Mouse (Mus musculus) spleen, adult 2 months (tissue): ENCODE data around the gene Magi1. TPM values are rescaled to one million over a fixed set of nuclear protein-coding genes. Genes with fewer than 3 reads are reported as not detected.

Experiments used
- DNase-seq, 2 experiments: peaks; one replicate each; pipeline versions ENCODE4 v3.0.0 to v3.0.0-alpha.2; 2012 to 2021; ENCODE audit warnings: low spot score in 2 of 2, low read depth in 1 of 2
- H3K27ac ChIP-seq: fragments of 200-500 bp; 2 replicates; pipeline ENCODE4 v1.5.1; 2012; ENCODE audit warnings: low read length, inconsistent platforms; ENCODE audit not compliant: insufficient read depth
- H3K27me3 ChIP-seq: fragments of 200-500 bp; 2 replicates; pipeline ENCODE4 v1.6.1; 2012; ENCODE audit warnings: mild to moderate bottlenecking, moderate library complexity, low read length, inconsistent platforms; ENCODE audit not compliant: control insufficient read depth, insufficient read depth
- H3K36me3 ChIP-seq: fragments of 200-500 bp; 2 replicates; pipeline ENCODE4 v1.6.1; 2012; ENCODE audit warnings: mild to moderate bottlenecking, low read length, inconsistent platforms; ENCODE audit not compliant: control insufficient read depth, insufficient read depth
- H3K4me1 ChIP-seq: fragments of 200-500 bp; 2 replicates; pipeline ENCODE4 v1.6.1; 2011; ENCODE audit warnings: inconsistent platforms; ENCODE audit not compliant: control insufficient read depth, insufficient read depth, insufficient read length
- H3K4me3 ChIP-seq: fragments of 200-500 bp; 2 replicates; pipeline ENCODE4 v1.5.1; 2011; ENCODE audit warnings: mild to moderate bottlenecking, inconsistent platforms; ENCODE audit not compliant: insufficient read depth, insufficient read length; ENCODE audit errors: extremely low read depth
- CTCF ChIP-seq: fragments of 200-500 bp; IDR thresholded peaks from 2 replicates; pipeline ENCODE4 v1.5.1; 2011; ENCODE audit warnings: mild to moderate bottlenecking, inconsistent platforms; ENCODE audit not compliant: insufficient read depth, insufficient read length, insufficient replicate concordance; ENCODE audit errors: extremely low read depth
- POLR2A ChIP-seq: fragments of 200-500 bp; IDR thresholded peaks from 2 replicates; pipeline ENCODE4 v1.6.1; 2011; ENCODE audit warnings: low read depth, low read length, inconsistent platforms
- WGBS: fragments of 180-500 bp; shearing (Covaris S2); methylation state at CpG from one replicate; pipeline ENCODE4 v1.1.7; 2018; 5-methylcytosine and 5-hydroxymethylcytosine counted together
- polyA plus RNA-seq: library from polyadenylated mRNA; depleted of rRNA; stranded (reverse); fragments of >200 nt; gene quantifications from 2 replicates; pipeline ENCODE4 v1.2.3, GENCODE M21; 2012

Gene Magi1
- polyA plus RNA-seq, 1 experiment, result 1.6 TPM

DNA sequence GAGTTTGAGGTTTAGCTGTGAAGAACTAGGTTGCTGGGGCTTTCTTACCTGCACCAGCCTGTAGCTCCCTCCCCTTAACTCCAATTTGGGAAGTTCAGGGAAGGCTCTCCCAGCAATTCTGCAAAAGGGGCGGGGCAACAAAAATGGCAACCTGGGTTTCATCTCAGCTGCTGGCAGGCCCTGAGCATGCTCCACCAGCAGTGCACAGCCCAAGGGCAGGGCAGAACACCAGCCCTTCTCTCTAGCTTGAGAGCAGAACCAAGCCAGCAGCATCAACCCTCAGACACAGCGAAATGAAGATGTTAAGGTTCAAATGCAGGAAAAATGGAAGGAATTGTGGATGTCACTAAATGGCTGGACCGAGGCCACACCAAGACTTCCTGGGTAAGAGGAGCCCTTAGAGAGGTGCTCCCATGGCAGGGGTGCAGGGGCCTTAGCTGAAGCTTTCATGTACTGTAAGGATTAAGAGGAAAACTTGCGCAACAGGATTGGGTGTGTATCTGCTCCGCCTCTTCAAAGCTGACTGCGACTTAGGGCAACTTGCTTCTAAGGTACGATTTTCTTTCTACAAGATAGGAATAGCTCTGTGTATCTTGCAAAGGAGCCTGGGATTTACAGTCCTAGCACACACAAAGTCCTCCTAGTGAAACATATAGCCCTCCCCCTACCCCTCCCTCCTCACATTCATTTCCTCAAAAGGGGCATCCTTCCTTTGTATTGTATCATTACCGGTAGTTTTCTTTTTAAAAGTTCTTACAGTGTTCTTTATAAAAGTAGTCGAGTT is 118.8 kb downstream of the Magi1 start:
- no peak for DNase-seq
- H3K27me3 ChIP-seq, result no peaks in the 10 kb centered on the region; the same call in 1 of the 2 replicates
- H3K4me1 ChIP-seq, result no peaks in the 10 kb centered on the region
- H3K36me3 ChIP-seq, result no peaks in the 10 kb centered on the region
- TF ChIP-seq POLR2A (no peak), CTCF (no peak)
- H3K27ac ChIP-seq, result no peak overlapping the region
- 86% methylated on average over 9 of the region's 9 CpGs for WGBS
- no peak overlapping the region for H3K4me3 ChIP-seq

DNA sequence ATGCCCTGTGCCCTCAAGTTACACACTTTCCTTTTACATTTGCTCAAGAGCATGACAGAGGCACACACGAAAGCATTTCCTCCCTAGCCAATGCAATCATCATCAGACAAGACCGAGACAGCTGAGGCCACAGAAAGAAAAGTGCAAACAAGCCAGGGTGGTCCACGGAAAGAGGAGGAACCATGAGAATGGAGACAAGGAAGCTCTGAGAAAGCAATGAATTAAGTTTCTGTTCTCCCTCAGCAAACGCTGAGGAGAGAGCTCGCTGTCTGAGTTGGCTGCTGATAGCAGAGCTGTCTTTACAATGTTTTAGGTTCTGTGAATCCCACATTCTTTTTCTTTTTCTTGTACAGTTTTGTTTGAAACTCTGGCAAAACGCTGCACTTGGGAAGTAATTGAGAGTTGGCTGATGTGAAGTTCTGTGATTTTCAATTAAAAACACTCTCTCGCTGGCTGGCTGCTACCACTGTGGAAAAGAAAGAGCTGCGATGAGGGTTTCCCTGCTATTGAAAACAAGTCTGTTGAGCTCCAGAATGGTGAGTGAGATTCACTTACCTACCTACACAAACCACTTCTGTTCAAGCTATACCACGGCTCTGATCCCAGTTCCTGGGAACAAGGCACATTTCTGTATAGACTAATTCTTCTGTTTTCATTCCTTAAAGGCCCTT is 120.3 kb downstream of the Magi1 start:
- DNase-seq, result no peak
- WGBS, result 49% methylated on average over 9 of the region's 9 CpGs
- Histone ChIP-seq H3K27me3 (no peaks in the 10 kb centered on the region; the same call in 1 of the 2 replicates), H3K4me1 (no peaks in the 10 kb centered on the region), H3K36me3 (no peaks in the 10 kb centered on the region), H3K27ac (no peak overlapping the region), H3K4me3 (no peak overlapping the region)
- TF ChIP-seq CTCF (no peak), POLR2A (no peak)

DNA sequence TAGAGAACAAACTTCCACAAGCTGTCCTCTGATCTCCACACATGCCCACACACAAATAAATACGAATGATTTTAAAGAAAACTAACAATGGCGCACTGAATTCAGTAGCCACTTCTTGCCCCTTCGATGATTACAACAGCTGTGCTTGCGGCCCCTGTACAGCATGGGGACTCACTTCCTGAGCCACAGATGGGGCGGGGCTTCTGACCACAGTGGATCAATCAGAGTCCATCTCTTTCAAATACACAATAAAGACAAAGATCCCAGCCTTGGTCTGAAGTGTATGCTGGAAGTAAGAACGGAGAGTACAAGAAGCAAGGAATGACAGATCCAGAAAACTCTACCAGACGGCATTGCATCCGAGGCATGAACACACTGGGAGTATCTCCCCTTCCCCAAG is 120.8 kb downstream of the Magi1 start:
- no peak for TF ChIP-seq POLR2A
- no peak for TF ChIP-seq CTCF
- no peaks in the 10 kb centered on the region for H3K36me3 ChIP-seq
- H3K4me3 ChIP-seq, result no peak overlapping the region
- H3K4me1 ChIP-seq, result no peaks in the 10 kb centered on the region
- DNase-seq, result no peak
- H3K27me3 ChIP-seq, result no peaks in the 10 kb centered on the region; the same call in 1 of the 2 replicates
- H3K27ac ChIP-seq, result no peak overlapping the region
- 62% methylated on average over 8 of the region's 8 CpGs for WGBS

- no peak for TF ChIP-seq POLR2A
- no peak for TF ChIP-seq CTCF
- 65% methylated on average over 2 of the region's 2 CpGs for WGBS
- no peak for DNase-seq
- H3K27ac ChIP-seq, result no peak overlapping the region
- H3K4me3 ChIP-seq, result no peak overlapping the region
- H3K36me3 ChIP-seq, result no peaks in the 10 kb centered on the region
- no peaks in the 10 kb centered on the region for H3K4me1 ChIP-seq
- H3K27me3 ChIP-seq, result no peaks in the 10 kb centered on the region
These were observed 124.5 kb downstream of the Magi1 start for GRCm38 (mm10) chr6:94159256-94159655.

GRCm38 (mm10) chr6:94158119-94158848 is 125.4 kb downstream of the Magi1 start:
- Histone ChIP-seq H3K27me3 (no peaks in the 10 kb centered on the region), H3K27ac (no peak overlapping the region), H3K36me3 (no peaks in the 10 kb centered on the region), H3K4me3 (no peak overlapping the region), H3K4me1 (no peaks in the 10 kb centered on the region)
- DNase-seq, result no peak
- WGBS, result 88% methylated on average over 3 of the region's 3 CpGs
- no peak for TF ChIP-seq CTCF
- no peak for TF ChIP-seq POLR2A

GRCm38 (mm10) chr6:94155996-94156395 is 127.7 kb downstream of the Magi1 start:
- TF ChIP-seq POLR2A (no peak), CTCF (no peak)
- Histone ChIP-seq H3K4me1 (no peaks in the 10 kb centered on the region), H3K36me3 (no peaks in the 10 kb centered on the region), H3K4me3 (no peak overlapping the region), H3K27me3 (no peaks in the 10 kb centered on the region), H3K27ac (no peak overlapping the region)
- DNase-seq, result no peak
- 78% methylated on average over 4 of the region's 4 CpGs for WGBS
